Mouse (Mus musculus): Measurements from ENCODE around the gene Cyp4a29.
"Not testable (repeated sequence)": the region's sequence is repeated elsewhere in the genome, so short reads cannot be mapped to it uniquely, and the experiment has no call there.

Gene Cyp4a29

DNA sequence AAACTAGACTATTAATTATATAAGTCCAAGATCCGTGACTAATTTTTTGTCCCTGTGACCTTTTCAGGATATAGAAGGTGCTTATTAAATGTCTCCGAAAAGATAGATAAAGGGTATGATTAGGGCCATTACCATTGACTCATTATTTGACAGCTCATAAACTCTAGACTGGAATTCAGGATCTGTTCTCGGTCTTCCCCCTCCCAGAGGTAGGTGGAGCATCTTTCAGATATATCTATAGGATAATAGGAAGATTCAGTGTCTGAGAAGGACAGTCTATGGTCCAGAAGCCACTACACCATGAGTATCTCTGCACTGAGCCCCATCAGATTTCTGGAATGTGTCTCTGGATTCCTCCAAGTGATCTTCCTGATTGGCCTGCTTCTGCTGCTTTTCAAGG lies at the start of gene Cyp4a29:
Gene Cyp4a29 (plus strand): TSS at position 301 of the 400 bp plus-strand sequence.
- in situ Hi-C loops (cut with MboI, MseI): no loop called here

DNA sequence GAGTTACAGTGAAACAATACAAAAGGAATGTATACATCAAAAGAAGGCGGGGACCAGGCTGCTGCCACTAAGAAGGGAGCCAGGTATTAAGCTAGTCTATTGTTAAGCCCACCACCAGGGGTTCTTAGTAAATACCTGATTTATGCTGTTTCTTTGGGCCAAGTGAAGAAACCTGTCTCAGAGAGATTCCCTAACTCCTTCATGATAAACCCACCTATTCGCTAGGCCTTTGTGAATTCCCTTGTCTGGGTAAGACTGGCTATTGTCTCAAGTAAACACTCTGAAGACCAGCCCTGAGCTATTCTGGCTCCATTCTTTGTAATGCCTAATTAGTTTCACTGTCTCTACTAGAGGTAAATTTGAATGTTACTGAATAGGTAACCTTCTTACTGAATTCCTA lies 9.0 kb upstream of the Cyp4a29 start:
- in situ Hi-C loops (cut with MboI, MseI): not testable (repeated sequence)

DNA sequence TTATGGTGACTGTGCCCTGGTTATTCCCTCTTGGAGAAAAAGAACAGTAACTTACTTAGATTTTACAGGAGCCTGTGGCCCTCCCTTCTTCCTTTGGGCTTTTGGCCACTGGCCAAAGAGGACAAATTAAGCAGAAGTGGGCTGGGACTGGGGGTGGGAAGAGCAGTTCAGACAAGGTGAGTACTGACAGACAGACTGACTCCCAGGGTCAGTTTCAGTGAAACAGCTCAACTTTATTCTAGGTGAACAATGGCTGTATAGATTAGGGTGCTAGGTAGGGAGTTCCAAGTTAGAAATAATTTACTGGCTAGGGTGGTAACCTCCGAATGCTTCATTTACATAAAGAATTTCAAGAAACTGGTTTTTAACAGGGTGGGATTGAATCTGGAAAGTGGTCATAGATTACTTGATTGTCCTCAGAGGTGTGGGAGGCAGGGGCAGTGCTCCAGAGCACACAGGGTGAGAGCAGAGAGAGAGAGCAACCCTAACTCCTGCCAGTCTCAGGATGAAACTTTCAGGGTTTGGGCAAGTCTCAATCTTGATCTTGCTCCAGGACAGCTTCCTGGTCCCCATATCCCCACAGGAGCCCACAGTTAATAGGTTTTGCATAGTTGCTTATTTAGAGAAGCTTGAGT lies 5.3 kb upstream of the Cyp4a29 start:
- in situ Hi-C loops (cut with MboI, MseI): no loop called here

DNA sequence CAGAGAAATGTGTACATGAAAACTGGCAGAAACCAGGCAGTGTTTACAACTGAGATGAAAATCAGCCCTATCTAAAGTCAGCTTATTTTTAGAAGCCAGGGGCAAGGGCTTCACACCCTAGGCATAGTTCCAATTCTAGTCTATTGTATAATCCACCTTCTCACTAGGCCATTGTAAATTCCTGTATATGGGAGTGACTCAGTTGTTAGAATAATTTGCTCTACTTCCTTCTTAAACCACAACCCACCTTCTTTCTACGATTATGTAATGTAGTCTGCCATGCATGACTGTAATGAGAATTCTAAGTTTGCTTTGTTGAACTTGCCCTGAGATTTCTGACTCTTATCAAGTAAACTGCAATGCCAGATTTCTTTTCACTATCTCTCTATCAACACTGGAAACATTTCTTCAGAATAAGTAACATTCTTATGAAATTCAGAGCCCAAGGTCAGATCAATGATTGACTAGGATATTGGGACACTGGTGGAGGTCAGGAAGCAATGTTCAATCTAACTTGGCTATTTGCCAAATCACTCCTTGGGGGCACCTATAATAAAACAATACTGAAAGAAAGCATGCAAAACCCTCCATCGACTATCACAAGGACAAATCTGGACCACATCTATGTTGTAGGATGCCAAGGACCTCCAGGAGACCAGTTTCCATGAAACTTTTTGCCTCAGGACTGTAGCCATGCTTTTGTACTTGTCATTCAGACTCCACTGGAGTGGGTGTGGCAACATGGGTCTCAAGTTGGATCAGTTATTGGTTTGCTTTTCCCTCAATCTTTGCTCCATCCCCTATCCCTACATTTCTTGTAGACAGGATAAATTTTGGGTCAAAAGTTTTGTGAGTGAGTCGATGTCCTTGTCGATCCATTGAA lies 23.0 kb downstream of the Cyp4a29 start:
- in situ Hi-C loops (cut with MboI, MseI): not testable (repeated sequence)

DNA sequence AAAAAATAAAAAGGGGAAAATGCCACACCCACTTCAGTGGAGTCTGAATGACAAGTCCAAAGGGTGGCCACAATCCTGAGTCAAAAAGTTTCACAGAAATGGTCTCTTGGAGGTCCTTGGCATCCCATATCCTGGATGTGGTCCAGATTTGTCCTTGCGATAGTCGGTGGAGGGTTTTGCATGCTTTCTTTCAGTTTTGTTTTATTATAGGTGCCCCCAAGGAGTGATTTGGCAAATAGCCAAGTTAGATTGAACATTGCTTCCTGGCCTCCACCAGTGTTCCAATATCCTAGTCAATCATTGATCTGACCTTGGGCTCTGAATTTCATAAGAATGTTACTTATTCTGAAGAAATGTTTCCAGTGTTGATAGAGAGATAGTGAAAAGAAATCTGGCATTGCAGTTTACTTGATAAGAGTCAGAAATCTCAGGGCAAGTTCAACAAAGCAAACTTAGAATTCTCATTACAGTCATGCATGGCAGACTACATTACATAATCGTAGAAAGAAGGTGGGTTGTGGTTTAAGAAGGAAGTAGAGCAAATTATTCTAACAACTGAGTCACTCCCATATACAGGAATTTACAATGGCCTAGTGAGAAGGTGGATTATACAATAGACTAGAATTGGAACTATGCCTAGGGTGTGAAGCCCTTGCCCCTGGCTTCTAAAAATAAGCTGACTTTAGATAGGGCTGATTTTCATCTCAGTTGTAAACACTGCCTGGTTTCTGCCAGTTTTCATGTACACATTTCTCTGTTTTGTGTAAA lies 36.5 kb downstream of the Cyp4a29 start:
- in situ Hi-C loops (cut with MboI, MseI): not testable (repeated sequence)

DNA sequence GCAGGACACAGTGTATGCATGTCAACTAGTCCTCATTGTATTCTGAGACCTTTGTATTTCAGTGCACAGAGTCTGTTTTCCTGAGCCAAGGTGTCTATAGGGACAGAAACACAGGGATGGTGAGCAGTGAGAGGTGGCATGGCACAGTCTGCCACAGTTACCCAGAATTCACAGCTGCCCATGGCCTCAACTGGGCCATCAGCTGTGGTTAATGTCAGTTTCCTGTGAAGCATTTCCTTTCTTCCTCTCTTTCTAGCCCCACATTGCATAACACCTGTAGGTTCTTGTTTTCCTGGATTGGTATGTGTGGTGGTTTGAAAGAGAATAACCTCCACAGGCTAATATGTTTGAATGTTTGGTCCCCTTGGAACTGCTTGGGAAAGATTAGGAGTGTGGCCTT lies 38.5 kb downstream of the Cyp4a29 start:
- in situ Hi-C loops (cut with MboI, MseI): no loop called here

DNA sequence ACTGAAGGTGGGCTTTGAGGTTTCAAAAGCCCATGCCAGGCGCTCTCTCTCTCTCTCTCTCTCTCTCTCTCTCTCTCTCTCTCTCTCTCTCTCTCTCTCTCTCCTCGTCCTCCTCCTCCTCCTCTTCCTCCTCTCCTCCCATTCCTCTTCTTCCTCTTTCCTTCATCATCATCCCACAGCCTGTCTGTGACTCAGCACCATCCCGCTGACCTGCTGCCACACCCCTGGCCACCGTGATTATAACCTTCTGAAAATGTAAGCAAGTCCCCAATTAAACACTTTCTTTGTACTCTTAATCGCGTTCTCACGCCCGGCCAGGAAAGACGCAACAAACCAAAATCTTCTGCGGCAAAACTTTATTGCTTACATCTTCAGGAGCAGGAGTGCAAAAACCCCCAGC lies 38.9 kb downstream of the Cyp4a29 start:
- in situ Hi-C loops (cut with MboI, MseI): not testable (repeated sequence)

DNA sequence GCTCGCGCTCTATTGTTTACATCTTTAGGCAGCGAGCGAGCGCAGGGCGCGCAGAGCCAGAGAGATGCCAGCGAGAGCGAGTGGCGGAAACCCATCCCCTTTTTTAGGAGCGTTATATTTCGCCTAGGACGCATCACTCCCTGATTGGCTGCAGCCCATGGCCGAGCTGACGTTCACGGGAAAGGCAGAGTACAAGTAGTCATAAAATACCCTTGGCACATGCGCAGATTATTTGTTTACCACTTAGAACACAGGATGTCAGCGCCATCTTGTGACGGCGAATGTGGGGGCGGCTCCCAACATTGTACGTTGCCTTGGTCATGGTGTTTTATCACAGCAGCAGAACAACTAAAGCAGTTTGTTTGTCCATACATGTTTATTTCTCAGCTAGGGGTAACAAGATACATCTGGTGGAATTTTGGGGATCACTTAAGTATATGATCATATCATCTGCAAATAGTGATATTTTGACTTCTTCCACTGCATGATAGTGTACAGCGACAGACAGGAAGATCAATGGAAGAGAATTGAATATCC lies 39.4 kb downstream of the Cyp4a29 start:
- in situ Hi-C loops (cut with MboI, MseI): not testable (repeated sequence)

DNA sequence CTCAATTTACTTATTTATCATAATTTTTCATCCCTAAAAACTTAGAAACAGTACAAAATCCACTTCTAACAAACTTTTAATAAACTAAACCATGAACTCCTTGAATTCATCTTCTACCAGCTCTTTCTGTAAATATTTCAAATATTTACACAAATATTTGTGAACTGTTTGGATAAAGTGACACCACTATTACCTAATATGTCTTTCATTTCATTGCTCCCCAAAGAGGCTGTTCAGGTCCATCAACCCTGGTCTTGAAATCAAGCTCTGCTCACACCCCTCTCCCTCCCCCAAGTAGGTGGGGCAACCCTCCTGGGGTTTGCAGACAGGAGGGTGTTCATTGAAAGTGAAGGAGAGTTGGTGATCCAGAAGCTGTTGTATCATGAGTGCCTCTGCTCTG lies 56.9 kb downstream of the Cyp4a29 start, which contains the start of gene Cyp4a12a:
Gene Cyp4a12a (plus strand): TSS at position 301 of the 400 bp plus-strand sequence.
- in situ Hi-C loops (cut with MboI, MseI): loop anchor here in 1 of 2 experiments (5.0 kb wide), 1 partner anchor 114 kb away; the partner anchor contains the start of gene Cyp4a12b

Measured in T-helper 17 cell (primary cell).